Mouse (Mus musculus) C2C12 (cell line): ENCODE measurements around the gene Neu2. TPM values are rescaled to one million over a fixed set of nuclear protein-coding genes. Genes with fewer than 3 reads are reported as not detected.

ENCODE experiments used
- H3K27me3 ChIP-seq: one replicate; pipeline ENCODE4 v1.6.1; 2011; ENCODE audit not compliant: control insufficient read depth, insufficient read depth, insufficient read length
- H3K36me3 ChIP-seq: one replicate; pipeline ENCODE4 v1.6.1; 2011; ENCODE audit not compliant: control insufficient read depth, insufficient read depth
- H3K4me3 ChIP-seq: one replicate; pipeline ENCODE4 v1.5.1; 2011; ENCODE audit warnings: mild to moderate bottlenecking, control low read depth; ENCODE audit not compliant: poor library complexity, insufficient read depth, severe bottlenecking
- H3K79me2 ChIP-seq: one replicate; pipeline ENCODE4 v1.6.1; 2011; ENCODE audit not compliant: control insufficient read depth, insufficient read depth
- H3K79me3 ChIP-seq: one replicate; pipeline ENCODE4 v1.6.1; 2011; ENCODE audit warnings: low read depth, control low read depth
- H3ac ChIP-seq: one replicate; pipeline ENCODE3; 2011; ENCODE audit warnings: low read depth; ENCODE audit not compliant: control insufficient read depth, insufficient read length
- CEBPB ChIP-seq: IDR thresholded peaks from one replicate; pipeline ENCODE4 v1.6.1; 2011; ENCODE audit warnings: low read depth, mild to moderate bottlenecking, control low read depth, moderate library complexity
- CTCF ChIP-seq: IDR thresholded peaks from one replicate; pipeline ENCODE4 v1.5.1; 2011; ENCODE audit not compliant: control insufficient read depth, insufficient read depth, insufficient read length
- FOSL1 ChIP-seq: IDR thresholded peaks from one replicate; pipeline ENCODE4 v1.8.0; 2011; ENCODE audit warnings: mild to moderate bottlenecking, low read length; ENCODE audit not compliant: poor library complexity, insufficient read depth, severe bottlenecking
- MAX ChIP-seq: IDR thresholded peaks from one replicate; pipeline ENCODE4 v1.6.1; 2011; ENCODE audit warnings: mild to moderate bottlenecking, control low read depth
- MYOD1 ChIP-seq: IDR thresholded peaks from one replicate; pipeline ENCODE4 v1.6.1; 2011; ENCODE audit warnings: low read depth; ENCODE audit not compliant: control insufficient read depth, insufficient read length
- MYOG ChIP-seq: IDR thresholded peaks from one replicate; pipeline ENCODE4 v1.6.1; 2011; ENCODE audit not compliant: control insufficient read depth, insufficient read length; ENCODE audit errors: extremely low read depth
- USF1 ChIP-seq: IDR thresholded peaks from one replicate; pipeline ENCODE4 v1.6.1; 2011; ENCODE audit warnings: low read depth, mild to moderate bottlenecking, control low read depth, moderate library complexity
- polyA plus RNA-seq: library from polyadenylated mRNA; unstranded; fragments of >200 nt; fragmentation: generic; extraction: Trizol; gene quantifications from one replicate; pipeline ENCODE4 v1.2.1, GENCODE M21; 2012; ENCODE audit warnings: missing spikeins

Gene Neu2
- polyA plus RNA-seq, 1 experiment = not detected

DNA sequence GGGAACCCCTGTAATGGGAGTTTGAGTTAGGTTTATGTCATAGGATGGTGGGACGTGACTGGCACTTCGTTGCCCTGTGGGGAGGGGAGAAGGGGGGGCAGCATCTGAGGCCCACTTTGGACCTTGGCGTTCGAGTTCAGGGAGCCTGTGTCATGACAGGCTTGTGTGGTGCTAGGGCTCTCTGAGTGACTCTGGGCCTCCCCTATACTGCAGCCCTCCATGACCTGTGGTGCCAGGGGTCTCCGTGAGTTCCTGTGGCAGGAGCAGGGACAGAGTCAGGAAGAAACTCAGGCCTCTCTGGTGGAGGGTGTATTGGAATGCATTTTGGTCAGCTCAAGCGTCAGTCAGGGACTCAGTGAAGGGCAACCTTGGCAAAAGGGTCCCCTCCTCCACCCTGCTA lies 111.0 kb downstream of the Neu2 start:
- H3K4me3 ChIP-seq = no peak overlapping the region
- H3ac ChIP-seq = no peak overlapping the region
- no peaks in the 10 kb centered on the region for H3K36me3 ChIP-seq
- no peaks in the 10 kb centered on the region for H3K27me3 ChIP-seq
- no peaks in the 10 kb centered on the region for H3K79me3 ChIP-seq
- TF ChIP-seq CTCF = no peak
- no peak for TF ChIP-seq MYOD1
- no peak for TF ChIP-seq MAX
- TF ChIP-seq MYOG = no peak
- TF ChIP-seq USF1 = no peak
- no peaks in the 10 kb centered on the region for H3K79me2 ChIP-seq

DNA sequence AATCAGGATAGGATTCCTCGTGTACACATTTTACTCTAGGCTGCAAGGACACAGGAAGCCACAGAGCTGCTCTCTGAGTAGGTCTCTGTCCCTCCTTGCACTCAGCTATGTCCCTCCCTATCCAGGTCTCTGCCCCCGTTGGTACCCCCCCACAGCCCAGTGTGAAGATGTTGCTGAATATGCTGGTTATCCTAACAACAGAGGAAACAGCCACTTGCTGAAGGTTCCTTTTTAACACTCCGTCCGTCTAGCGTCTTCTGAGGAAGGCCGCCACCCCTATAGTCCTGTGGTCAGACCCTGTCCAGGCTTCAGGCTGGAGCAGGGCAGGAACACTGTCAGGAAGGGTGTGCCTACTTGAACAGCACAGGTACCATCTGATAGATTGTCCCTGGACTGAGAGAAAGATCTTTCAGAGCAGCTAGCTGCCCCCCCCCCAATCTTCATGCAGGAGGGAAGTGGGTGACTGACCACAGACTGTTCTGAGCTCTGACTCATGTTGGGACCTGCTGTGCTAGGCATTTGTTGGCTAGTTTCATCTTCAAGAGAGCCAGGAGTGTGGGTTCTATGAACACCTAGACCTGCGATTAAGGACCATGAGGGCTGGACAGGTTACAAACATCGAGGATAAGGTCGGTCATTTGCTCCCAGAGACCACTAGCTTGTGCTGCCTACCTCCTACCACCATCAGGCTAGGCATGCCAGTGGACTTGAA lies 111.6 kb downstream of the Neu2 start:
- Histone ChIP-seq H3K36me3 (no peaks in the 10 kb centered on the region), H3K4me3 (no peak overlapping the region), H3ac (no peak overlapping the region), H3K79me2 (no peaks in the 10 kb centered on the region), H3K27me3 (no peaks in the 10 kb centered on the region), H3K79me3 (no peaks in the 10 kb centered on the region)
- TF ChIP-seq USF1 = no peak
- TF ChIP-seq FOSL1 = no peak
- no peak for TF ChIP-seq MAX
- TF ChIP-seq CTCF = no peak
- no peak for TF ChIP-seq CEBPB
- no peak for TF ChIP-seq MYOD1
- TF ChIP-seq MYOG = no peak

DNA sequence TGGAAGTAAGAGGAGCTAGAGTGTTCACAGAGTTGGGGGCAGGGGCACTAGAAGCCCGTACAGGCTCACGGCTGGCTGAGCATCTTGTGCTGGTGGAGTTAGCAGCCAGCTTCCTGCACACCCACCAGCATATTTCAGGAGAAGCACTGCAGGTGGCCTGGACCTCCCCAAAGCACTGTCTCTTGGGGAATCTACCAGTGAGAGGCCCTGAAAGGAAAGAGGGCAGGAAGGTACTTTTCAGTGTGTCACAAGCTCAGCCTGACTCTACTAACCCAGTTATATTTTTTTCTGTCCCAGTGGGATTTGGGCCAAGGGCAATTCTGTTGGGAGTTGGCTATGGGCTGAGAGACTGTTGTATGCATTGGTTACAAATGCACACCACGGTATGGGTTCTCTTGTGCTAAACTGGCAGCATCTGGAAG lies 112.2 kb downstream of the Neu2 start:
- TF ChIP-seq CEBPB (no peak), USF1 (no peak), MYOD1 (no peak), MAX (no peak), FOSL1 (no peak), MYOG (no peak), CTCF (no peak)
- H3K79me2 ChIP-seq = no peaks in the 10 kb centered on the region
- no peak overlapping the region for H3K4me3 ChIP-seq

DNA sequence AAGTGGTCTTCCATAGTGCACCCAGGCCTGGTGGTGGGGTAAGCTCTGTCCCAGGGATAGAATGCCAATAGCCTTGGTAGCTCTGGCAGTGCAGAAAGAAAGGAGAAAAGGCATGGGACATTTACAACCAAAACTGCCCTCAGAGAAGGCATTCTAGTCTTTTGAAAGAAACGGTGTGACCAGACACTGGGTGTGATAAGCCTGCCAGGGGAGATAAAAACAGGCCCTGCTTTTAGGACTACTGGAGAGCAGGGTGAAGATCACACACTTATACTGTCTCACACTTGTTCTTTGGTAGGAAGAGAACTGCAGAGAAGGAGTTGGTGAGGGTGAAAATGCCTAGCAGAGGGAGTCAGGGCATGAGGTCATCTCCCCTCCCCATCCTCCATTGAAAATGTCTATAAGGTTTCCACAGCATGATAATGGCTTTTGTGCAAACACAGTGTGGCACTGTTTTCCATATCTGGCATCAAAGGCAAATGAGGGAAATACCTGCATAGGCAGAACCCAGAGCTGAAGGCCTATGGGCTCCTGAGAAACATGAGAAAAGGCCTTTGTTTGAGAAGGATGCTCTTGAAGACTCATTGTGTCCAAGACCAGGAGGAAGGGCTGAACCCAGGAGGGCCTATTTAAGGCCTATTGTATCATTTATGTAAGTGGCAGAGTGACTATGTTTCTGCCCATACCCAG lies 114.4 kb downstream of the Neu2 start:
- H3K36me3 ChIP-seq = no peaks in the 10 kb centered on the region
- no peak overlapping the region for H3ac ChIP-seq
- TF ChIP-seq MAX (no peak), CTCF (no peak), USF1 (no peak), MYOD1 (no peak), MYOG (no peak), FOSL1 (no peak), CEBPB (no peak)
- no peaks in the 10 kb centered on the region for H3K79me3 ChIP-seq
- no peak overlapping the region for H3K4me3 ChIP-seq
- H3K79me2 ChIP-seq = no peaks in the 10 kb centered on the region
- H3K27me3 ChIP-seq = no peaks in the 10 kb centered on the region

More for the DNA sequence above, 112.2 kb downstream of the Neu2 start:
- Histone ChIP-seq H3K79me3 (no peaks in the 10 kb centered on the region), H3K36me3 (no peaks in the 10 kb centered on the region), H3K27me3 (no peaks in the 10 kb centered on the region), H3ac (no peak overlapping the region)

DNA sequence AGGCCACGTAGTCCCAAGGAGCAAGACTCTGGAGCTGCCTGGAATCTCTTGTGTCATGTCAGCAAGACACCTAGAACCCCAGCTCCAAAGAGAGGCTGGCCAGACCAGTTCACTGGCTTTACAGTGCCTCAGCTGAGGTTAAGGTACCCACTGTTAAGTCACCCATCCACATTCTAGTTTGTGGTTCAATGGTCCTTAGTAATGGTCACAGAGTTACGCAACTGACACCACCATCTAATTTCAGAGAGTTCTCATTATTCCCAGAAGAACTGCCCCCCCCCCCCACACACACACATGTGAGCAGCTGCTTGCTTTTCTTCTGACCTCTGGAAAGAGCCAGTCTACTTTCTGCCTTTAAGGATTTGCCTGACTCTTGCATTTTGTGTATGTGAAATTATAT lies 115.1 kb downstream of the Neu2 start:
- no peaks in the 10 kb centered on the region for H3K79me3 ChIP-seq
- TF ChIP-seq CEBPB = peak; percentile 64
- no peak for TF ChIP-seq CTCF
- TF ChIP-seq MYOG = no peak
- no peak for TF ChIP-seq MYOD1
- no peak for TF ChIP-seq USF1
- H3K36me3 ChIP-seq = no peaks in the 10 kb centered on the region
- no peaks in the 10 kb centered on the region for H3K27me3 ChIP-seq
- no peak overlapping the region for H3ac ChIP-seq
- no peaks in the 10 kb centered on the region for H3K79me2 ChIP-seq
- H3K4me3 ChIP-seq = no peak overlapping the region
